Mouse (Mus musculus) hindbrain, postnatal 0 days (tissue): Measurements from ENCODE around the gene Tdrd9. TPM values are rescaled to one million over a fixed set of nuclear protein-coding genes. Genes with fewer than 3 reads are reported as not detected.
A peak's percentile ranks its signal among the peaks of the same experiment; 100 is the strongest.
"Not testable (repeated sequence)": the region's sequence is repeated elsewhere in the genome, so short reads cannot be mapped to it uniquely, and the experiment has no call there.

Experiments
- ATAC-seq: fragments of 200-750 bp; cut with Nextera tagmentation; 2 replicates; pipeline ENCODE4 v1.8.0; 2017; ENCODE audit warnings: mild to moderate bottlenecking, moderate TSS enrichment, moderate library complexity
- DNase-seq: peaks from one replicate; pipeline ENCODE4 v3.0.0-alpha.2; 2015; ENCODE audit warnings: low spot score
- H3K27ac ChIP-seq: fragments of 300-500 bp; sonication (generic); 2 replicates; pipeline ENCODE4 v1.5.1; 2014; ENCODE audit warnings: mild to moderate bottlenecking
- H3K27me3 ChIP-seq: fragments of 300-500 bp; sonication (generic); 2 replicates; pipeline ENCODE4 v1.6.1; 2014; ENCODE audit warnings: low read length, mixed read lengths; ENCODE audit not compliant: insufficient read depth
- H3K36me3 ChIP-seq: fragments of 300-500 bp; sonication (generic); 2 replicates; pipeline ENCODE4 v1.6.1; 2014; ENCODE audit warnings: low read length, mixed read lengths; ENCODE audit not compliant: insufficient read depth
- H3K4me1 ChIP-seq: fragments of 300-500 bp; sonication (generic); 2 replicates; pipeline ENCODE4 v1.6.1; 2014; ENCODE audit warnings: antibody characterized with exemption, low read length, mixed read lengths; ENCODE audit not compliant: insufficient read depth
- H3K4me2 ChIP-seq: fragments of 300-500 bp; sonication (generic); 2 replicates; pipeline ENCODE4 v1.6.1; 2014; ENCODE audit warnings: low read depth, mild to moderate bottlenecking, low read length, moderate library complexity, mixed read lengths
- H3K4me3 ChIP-seq: fragments of 300-500 bp; sonication (generic); 2 replicates; pipeline ENCODE4 v1.5.1; 2014; ENCODE audit warnings: low read length
- H3K9ac ChIP-seq: fragments of 300-500 bp; sonication (generic); replicated peaks from 2 replicates; pipeline ENCODE4 v1.6.1; 2014; ENCODE audit warnings: mild to moderate bottlenecking, low read length, moderate library complexity, mixed read lengths
- H3K9me3 ChIP-seq: fragments of 300-500 bp; sonication (generic); 2 replicates; pipeline ENCODE4 v1.6.1; 2016; ENCODE audit warnings: low read length, mixed read lengths
- CTCF ChIP-seq: IDR thresholded peaks from 2 replicates; pipeline ENCODE4 v1.5.1; 2016; ENCODE audit warnings: antibody characterized with exemption, control low read depth, low read depth
- WGBS: fragments of 180-500 bp; shearing (Covaris S2); extraction: QIAGEN DNeasy Blood & Tissue Kit; methylation state at CpG from one replicate; pipeline ENCODE4 v1.1.7; 2014; 5-methylcytosine and 5-hydroxymethylcytosine counted together
- polyA plus RNA-seq: library from polyadenylated mRNA; unstranded; fragments of >200 nt; fragmentation: Nextera tagmentation; extraction: Ambion mirVana; gene quantifications from 2 replicates; pipeline ENCODE4 v1.2.1, GENCODE M21; 2015
- total RNA-seq: library from RNA; depleted of rRNA; stranded (reverse); fragments of >200 nt; gene quantifications from 2 replicates; pipeline ENCODE4 v1.2.3, GENCODE M21; 2014

The Tdrd9 gene
- total and polyA plus RNA-seq, 2 experiments from 2014 or later = 0.46 to 0.68 TPM

DNA sequence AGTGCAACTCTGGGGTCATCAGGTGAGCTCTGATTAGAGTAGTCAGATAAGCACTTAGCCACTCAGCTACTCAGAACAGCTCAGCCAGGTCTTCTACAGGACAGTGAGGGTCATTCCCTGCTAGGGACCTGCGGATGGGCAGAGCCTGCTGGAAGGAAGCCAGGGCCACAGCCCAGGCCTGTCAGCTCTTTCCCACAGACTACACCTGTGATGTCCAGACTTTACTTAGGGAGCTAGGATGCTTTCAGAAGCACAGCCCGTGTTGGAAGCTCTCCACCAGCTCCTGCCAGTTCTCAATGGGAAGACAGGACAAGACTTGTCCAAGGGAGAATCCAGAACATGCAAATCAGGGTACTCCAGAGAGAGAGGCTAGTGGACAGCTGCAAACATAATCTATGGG, 37.4 kb upstream of the Tdrd9 start:
- no peak for ATAC-seq
- Histone ChIP-seq H3K4me2 (no peak overlapping the region), H3K9me3 (no peaks in the 10 kb centered on the region), H3K36me3 (no peaks in the 10 kb centered on the region), H3K4me1 (no peaks in the 10 kb centered on the region; the same call in 1 of the 2 replicates), H3K4me3 (no peak overlapping the region), H3K27me3 (no peaks in the 10 kb centered on the region), H3K9ac (no peak overlapping the region), H3K27ac (no peak overlapping the region)
- TF ChIP-seq CTCF = no peak
- 68% methylated on average over 2 of the region's 2 CpGs for WGBS
- no peak for DNase-seq

DNA sequence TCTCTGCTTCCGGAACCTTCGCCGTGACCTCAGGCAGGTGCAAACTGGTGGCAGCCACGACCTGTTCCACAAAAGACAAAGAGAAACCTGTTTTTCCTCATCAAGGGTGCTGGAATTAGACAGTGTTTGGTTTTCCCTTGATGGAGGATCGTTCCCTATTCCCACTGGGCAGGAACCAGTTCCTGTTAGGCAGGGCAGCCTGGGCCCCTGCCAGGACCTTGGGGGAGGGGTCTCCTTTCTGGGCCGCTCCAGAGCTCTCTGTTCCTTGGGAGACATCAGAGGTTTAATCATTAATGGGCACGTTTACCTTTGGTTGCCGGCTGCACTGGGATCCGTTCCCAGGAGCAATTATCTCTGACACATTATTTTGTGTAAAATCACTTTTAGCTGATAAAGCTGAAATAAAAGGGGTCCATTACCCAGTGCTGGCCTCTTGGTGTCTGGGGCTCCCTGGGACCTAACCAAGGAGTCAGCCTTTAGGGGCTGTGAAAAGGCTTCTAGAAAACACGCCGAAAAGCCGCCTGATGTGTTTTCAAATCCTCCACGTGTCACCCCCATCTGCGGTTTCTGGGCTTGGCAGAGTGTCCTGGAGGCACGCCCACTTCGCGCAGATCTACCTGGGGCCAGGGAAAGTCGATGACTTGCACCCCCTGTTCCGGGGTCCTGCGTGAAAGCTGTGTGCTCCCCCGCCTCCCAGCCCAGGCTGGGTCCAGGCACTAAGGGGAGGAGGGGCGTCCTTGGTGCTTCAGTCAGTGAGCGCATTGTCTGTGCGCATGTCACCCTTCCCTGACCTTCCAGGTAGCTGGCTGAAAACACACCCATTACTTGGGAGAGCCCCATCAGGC, 34.4 kb upstream of the Tdrd9 start:
- Histone ChIP-seq H3K36me3 (no peaks in the 10 kb centered on the region), H3K9me3 (no peaks in the 10 kb centered on the region), H3K4me2 (no peak overlapping the region), H3K4me1 (no peaks in the 10 kb centered on the region; the same call in 1 of the 2 replicates), H3K4me3 (no peak overlapping the region), H3K9ac (no peak overlapping the region), H3K27me3 (no peaks in the 10 kb centered on the region), H3K27ac (no peak overlapping the region)
- ATAC-seq (no peak), DNase-seq (peak; percentile 34)
- no peak for TF ChIP-seq CTCF
- 39% methylated on average over 24 of the region's 24 CpGs for WGBS

DNA sequence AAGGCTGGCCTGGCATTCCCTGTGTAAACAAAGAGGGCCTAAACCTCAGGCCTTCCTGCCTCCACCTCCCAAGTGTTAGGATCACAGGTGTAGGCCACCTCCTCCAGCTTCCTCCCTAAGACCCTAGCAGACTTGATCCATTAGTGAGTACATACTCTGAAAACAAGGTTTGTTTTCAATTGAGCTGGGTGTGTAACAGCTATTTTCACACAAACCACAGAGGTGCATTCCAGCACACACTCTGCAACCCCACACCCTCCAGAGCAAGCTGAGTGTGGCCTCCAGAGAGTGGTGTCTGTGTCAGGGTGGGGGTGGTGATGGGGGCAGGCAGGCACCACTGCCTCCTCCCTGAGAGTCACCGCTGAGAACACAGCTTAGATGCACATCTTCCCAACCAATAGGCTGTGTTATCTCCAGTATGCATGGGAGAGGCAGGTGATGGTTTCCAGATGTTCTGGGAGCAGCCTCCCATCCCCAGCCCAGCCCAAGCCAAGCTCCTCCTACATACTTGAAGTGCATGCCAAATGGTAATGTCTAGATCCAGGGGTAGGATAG, 32.7 kb upstream of the Tdrd9 start:
- Histone ChIP-seq H3K36me3 (no peaks in the 10 kb centered on the region), H3K9ac (no peak overlapping the region), H3K4me3 (no peak overlapping the region), H3K27ac (no peak overlapping the region), H3K9me3 (no peaks in the 10 kb centered on the region), H3K4me1 (no peaks in the 10 kb centered on the region; the same call in 1 of the 2 replicates), H3K4me2 (no peak overlapping the region), H3K27me3 (no peaks in the 10 kb centered on the region)
- no peak for ATAC-seq
- 89% methylated on average over 1 of the region's 1 CpGs for WGBS
- no peak for TF ChIP-seq CTCF
- no peak for DNase-seq

DNA sequence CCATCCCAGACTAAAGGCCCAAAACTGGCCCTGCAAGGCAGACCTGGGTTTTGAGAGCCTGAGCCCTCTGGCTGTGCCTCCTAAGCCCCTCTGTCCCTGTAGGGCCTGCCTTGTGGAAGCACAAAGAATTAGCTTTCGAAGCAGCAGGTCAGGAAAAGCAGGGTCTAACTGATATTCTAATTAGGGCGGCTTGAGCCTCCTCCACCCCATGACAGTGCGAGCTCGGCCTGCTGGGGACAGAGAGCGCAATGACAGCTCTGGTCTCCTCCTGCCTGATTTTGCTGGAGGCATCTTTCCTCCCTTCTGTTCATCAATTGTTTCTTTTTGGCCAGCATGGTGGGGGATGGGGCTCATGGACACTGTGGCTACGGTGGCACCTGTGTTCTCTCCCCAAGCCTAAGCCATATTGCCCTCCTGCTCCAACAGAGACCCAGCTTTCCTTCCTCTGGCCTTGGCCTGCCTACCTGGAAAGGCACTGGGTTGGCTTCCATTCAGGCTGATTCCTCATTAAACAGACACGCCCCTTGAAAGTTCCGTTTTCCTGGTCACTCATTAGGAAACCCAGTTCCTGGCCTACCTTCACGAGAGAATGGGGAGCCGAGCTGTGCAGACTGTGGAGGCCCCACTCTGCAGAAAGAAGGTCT, 27.8 kb upstream of the Tdrd9 start:
- Histone ChIP-seq H3K4me1 (no peaks in the 10 kb centered on the region), H3K4me3 (no peak overlapping the region), H3K36me3 (no peaks in the 10 kb centered on the region), H3K27me3 (no peaks in the 10 kb centered on the region), H3K9me3 (no peaks in the 10 kb centered on the region), H3K27ac (no peak overlapping the region; the same call in 1 of the 2 replicates), H3K9ac (no peak overlapping the region), H3K4me2 (no peak overlapping the region)
- no peak for ATAC-seq
- DNase-seq = no peak
- TF ChIP-seq CTCF = no peak
- 75% methylated on average over 10 of the region's 10 CpGs for WGBS

DNA sequence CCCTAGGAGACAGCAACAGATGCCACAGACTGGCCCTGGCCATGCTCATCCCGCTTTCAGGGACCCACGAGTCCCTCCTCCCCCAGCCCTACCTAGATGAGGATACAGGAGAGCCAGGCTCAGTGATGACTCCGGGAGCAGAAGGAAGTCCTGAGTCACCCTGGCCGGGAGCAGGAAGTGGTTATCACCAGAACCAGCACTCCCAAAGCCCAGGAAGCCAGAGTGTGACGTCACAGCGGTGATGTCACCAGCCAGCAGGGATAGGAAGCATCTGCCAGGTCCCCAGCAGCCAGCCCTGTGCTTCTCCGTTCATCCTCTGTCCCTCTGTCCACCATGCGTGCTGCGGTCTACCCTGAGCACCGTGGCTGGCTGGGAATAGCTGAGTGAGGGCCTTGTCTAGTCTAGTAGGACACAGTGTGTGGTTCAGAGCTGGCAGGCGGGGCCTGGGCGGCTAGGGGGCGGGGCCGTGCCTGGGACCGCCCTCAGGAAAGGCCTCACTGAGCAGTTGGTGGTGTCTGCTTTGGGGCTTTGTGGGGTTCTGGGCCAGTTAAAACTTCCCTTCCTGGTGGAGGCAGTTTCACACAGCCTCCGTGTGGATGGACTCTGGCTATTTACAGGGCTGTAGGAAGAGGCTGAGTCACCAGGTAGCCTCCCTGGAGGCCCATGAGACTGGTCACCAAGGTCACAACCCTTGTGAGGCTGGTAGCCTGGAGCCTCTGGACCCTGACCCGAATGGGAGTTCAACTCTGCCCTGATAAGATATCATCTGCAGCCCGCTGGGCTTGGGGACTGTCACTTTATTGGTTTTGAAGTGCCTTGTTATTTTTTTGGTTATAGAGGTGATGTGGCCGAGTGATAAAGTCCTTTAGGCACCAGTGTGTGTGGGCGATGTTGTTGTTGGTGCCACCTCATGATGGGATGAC, 27.0 kb upstream of the Tdrd9 start:
- H3K9me3 ChIP-seq, H3K4me1 ChIP-seq, H3K4me2 ChIP-seq, DNase-seq, H3K27me3 ChIP-seq, H3K36me3 ChIP-seq, H3K4me3 ChIP-seq, H3K9ac ChIP-seq: not testable (repeated sequence)
- 60% methylated on average over 13 of the region's 20 CpGs for WGBS
- peak overlapping the region; percentile 20; the same call in 1 of the 2 replicates for H3K27ac ChIP-seq
- ATAC-seq = peak; percentile 46

DNA sequence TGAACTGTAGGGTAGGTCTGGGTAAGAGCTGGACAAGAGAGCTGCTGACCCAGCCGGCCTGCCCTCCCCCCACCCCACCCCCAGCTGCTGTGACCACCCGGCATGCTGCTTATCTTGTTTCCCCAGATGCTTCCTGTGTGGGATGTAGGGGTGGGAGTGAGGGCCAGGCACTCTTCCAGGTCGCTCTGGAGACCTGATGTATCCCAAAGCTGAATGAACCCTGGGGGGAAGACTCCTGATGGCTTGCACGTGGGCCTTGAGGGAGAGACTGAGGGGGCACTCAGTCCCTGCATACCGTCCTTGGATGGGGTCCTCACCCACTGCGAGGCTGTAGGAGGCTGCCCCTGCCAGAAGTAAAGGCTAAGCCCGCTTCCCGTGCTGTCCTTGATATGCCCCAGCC, 26.2 kb upstream of the Tdrd9 start:
- no peak overlapping the region; the same call in 1 of the 2 replicates for H3K27ac ChIP-seq

DNA sequence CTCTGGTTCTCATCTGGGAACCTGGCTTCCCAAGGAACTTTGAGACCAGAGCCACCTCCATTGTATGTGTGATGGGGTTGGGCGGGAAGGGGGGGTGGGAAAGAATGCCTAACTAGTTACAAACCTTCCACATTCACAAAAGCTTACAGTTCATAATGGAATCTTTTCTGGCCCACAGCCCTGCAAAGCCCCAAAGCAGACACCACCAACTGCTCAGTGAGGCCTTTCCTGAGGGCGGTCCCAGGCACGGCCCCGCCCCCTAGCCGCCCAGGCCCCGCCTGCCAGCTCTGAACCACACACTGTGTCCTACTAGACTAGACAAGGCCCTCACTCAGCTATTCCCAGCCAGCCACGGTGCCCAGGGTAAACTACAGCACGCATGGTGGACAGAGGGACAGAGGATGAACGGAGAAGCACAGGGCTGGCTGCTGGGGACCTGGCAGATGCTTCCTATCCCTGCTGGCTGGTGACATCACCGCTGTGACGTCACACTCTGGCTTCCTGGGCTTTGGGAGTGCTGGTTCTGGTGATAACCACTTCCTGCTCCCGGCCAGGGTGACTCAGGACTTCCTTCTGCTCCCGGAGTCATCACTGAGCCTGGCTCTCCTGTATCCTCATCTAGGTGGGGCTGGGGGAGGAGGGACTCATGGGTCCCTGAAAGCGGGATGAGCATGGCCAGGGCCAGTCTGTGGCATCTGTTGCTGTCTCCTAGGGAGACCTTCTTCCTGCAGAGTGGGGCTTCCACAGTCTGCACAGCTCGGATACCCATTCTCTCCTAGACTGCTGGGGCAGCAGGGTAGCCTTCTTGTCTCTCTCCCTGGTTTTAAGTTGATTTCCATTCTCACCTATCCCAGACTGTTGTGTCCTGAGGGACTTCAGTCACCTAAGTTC, 25.3 kb upstream of the Tdrd9 start:
- not testable (repeated sequence) for H3K9me3 ChIP-seq, H3K4me2 ChIP-seq, H3K4me1 ChIP-seq, H3K27me3 ChIP-seq, H3K36me3 ChIP-seq, DNase-seq, H3K27ac ChIP-seq, H3K9ac ChIP-seq, H3K4me3 ChIP-seq
- peak; percentile 54; the same call in 1 of the 2 replicates for ATAC-seq
- WGBS = 68% methylated on average over 10 of the region's 15 CpGs

More for the DNA sequence above, 26.2 kb upstream of the Tdrd9 start:
- Histone ChIP-seq H3K27me3 (no peaks in the 10 kb centered on the region), H3K9ac (no peak overlapping the region), H3K36me3 (no peaks in the 10 kb centered on the region), H3K4me2 (no peak overlapping the region), H3K9me3 (no peaks in the 10 kb centered on the region), H3K4me3 (no peak overlapping the region), H3K4me1 (no peaks in the 10 kb centered on the region)
- DNase-seq (no peak), ATAC-seq (no peak)
- TF ChIP-seq CTCF = no peak
- WGBS = 55% methylated on average over 8 of the region's 8 CpGs
